Mouse (Mus musculus): ENCODE measurements at regions not wholly inside any gene's neighbourhood (a gene's known extent, or its start where the extent isn't known, plus 50 kb on each side); places are given as distances from the start of the nearest gene placed in this dataset.

GRCm38 (mm10) chr9:120804760-120805294 is 124.2 kb upstream of the Ctnnb1 start:
- ATAC-seq (ENCODE audit: low read depth) = peak; percentile 24; the same call in 1 of the 2 replicates

GRCm38 (mm10) chr9:120808741-120809425 is 120.1 kb upstream of the Ctnnb1 start:
- DNase-seq (ENCODE audit: low spot score) = no peak
- H3K27ac ChIP-seq (replicated peaks; ENCODE audit: low read depth, low read length) = no peak overlapping the region
- H3K9me3 ChIP-seq (ENCODE audit: control insufficient read depth, low read length) = no peaks in the 10 kb centered on the region
- no peak for ATAC-seq (ENCODE audit: low read depth)
- H3K4me2 ChIP-seq (ENCODE audit: low read depth, low read length) = no peak overlapping the region
- WGBS = 45% methylated on average over 4 of the region's 4 CpGs
- peaks cover 12% of the 10 kb centered on the region; the same call in 1 of the 2 replicates for H3K4me1 ChIP-seq (ENCODE audit: control insufficient read depth, insufficient read depth, low read length)
- H3K27me3 ChIP-seq (replicated peaks; ENCODE audit: control insufficient read depth, insufficient read depth, low read length) = no peaks in the 10 kb centered on the region
- no peak overlapping the region for H3K4me3 ChIP-seq (ENCODE audit: low read depth, low read length)
- no peaks in the 10 kb centered on the region for H3K36me3 ChIP-seq (ENCODE audit: control insufficient read depth, insufficient read depth, low read length)
- H3K9ac ChIP-seq (ENCODE audit: low read depth, low read length) = no peak overlapping the region

More at GRCm38 (mm10) chr9:120804760-120805294, 124.2 kb upstream of the Ctnnb1 start:
- Histone ChIP-seq H3K9me3 (ENCODE audit: control insufficient read depth, low read length) (no peaks in the 10 kb centered on the region), H3K4me1 (ENCODE audit: control insufficient read depth, insufficient read depth, low read length) (peaks cover 12% of the 10 kb centered on the region; the same call in 1 of the 2 replicates), H3K27ac (replicated peaks; ENCODE audit: low read depth, low read length) (0 out of 2 replicates have a peak overlapping the region, but pooled peaks have one; percentile 40), H3K27me3 (replicated peaks; ENCODE audit: control insufficient read depth, insufficient read depth, low read length) (no peaks in the 10 kb centered on the region), H3K36me3 (ENCODE audit: control insufficient read depth, insufficient read depth, low read length) (no peaks in the 10 kb centered on the region), H3K4me3 (ENCODE audit: low read depth, low read length) (no peak overlapping the region), H3K9ac (ENCODE audit: low read depth, low read length) (no peak overlapping the region), H3K4me2 (ENCODE audit: low read depth, low read length) (no peak overlapping the region)
- 17% methylated on average over 10 of the region's 10 CpGs for WGBS
- peak; percentile 32 for DNase-seq (ENCODE audit: low spot score)

DNA sequence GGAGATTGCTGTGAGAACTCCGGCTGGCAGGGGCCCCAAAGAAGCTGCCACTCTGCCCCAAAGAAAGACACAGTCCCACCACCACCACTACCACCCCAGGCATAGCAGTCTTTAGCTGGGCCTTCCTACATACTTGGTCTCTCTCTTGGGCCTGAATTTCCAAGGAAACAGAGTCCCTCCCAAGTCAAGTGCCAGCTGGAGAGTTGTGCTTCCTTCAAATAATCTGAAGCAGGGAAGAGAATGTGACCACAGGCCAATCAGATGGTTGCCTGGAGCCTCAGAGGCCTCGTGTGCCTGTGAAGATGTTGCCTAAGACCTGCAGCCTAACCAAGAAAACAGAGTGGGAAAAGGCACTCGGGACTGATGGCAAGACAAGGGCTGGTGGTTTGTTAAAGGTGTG is 117.5 kb upstream of the Ctnnb1 start:
- H3K36me3 ChIP-seq (ENCODE audit: control insufficient read depth, insufficient read depth, low read length) = no peaks in the 10 kb centered on the region
- no peak overlapping the region for H3K4me2 ChIP-seq (ENCODE audit: low read depth, low read length)
- DNase-seq (ENCODE audit: low spot score) = no peak
- no peak overlapping the region for H3K4me3 ChIP-seq (ENCODE audit: low read depth, low read length)
- 76% methylated on average over 3 of the region's 3 CpGs for WGBS
- H3K9me3 ChIP-seq (ENCODE audit: control insufficient read depth, low read length) = no peaks in the 10 kb centered on the region
- no peak overlapping the region for H3K27ac ChIP-seq (replicated peaks; ENCODE audit: low read depth, low read length)
- ATAC-seq (ENCODE audit: low read depth) = no peak
- no peak overlapping the region for H3K9ac ChIP-seq (ENCODE audit: low read depth, low read length)
- H3K4me1 ChIP-seq (ENCODE audit: control insufficient read depth, insufficient read depth, low read length) = no peaks in the 10 kb centered on the region
- H3K27me3 ChIP-seq (replicated peaks; ENCODE audit: control insufficient read depth, insufficient read depth, low read length) = no peaks in the 10 kb centered on the region

- no peak for ATAC-seq (ENCODE audit: low read depth)
- no peak overlapping the region for H3K4me2 ChIP-seq (ENCODE audit: low read depth, low read length)
Observed at GRCm38 (mm10) chr9:120812667-120813210, 116.3 kb upstream of the Ctnnb1 start.

GRCm38 (mm10) chr9:120814286-120814685 is 114.7 kb upstream of the Ctnnb1 start:
- Histone ChIP-seq H3K9me3 (ENCODE audit: control insufficient read depth, low read length) (no peaks in the 10 kb centered on the region), H3K4me1 (ENCODE audit: control insufficient read depth, insufficient read depth, low read length) (no peaks in the 10 kb centered on the region), H3K27me3 (replicated peaks; ENCODE audit: control insufficient read depth, insufficient read depth, low read length) (no peaks in the 10 kb centered on the region), H3K4me2 (ENCODE audit: low read depth, low read length) (no peak overlapping the region), H3K9ac (ENCODE audit: low read depth, low read length) (no peak overlapping the region), H3K27ac (replicated peaks; ENCODE audit: low read depth, low read length) (no peak overlapping the region), H3K36me3 (ENCODE audit: control insufficient read depth, insufficient read depth, low read length) (no peaks in the 10 kb centered on the region), H3K4me3 (ENCODE audit: low read depth, low read length) (no peak overlapping the region)
- DNase-seq (ENCODE audit: low spot score) (no peak), ATAC-seq (ENCODE audit: low read depth) (no peak)
- WGBS = 75% methylated on average over 4 of the region's 4 CpGs

More at GRCm38 (mm10) chr9:120812667-120813210, 116.3 kb upstream of the Ctnnb1 start:
- no peak for DNase-seq (ENCODE audit: low spot score)
- no peaks in the 10 kb centered on the region for H3K36me3 ChIP-seq (ENCODE audit: control insufficient read depth, insufficient read depth, low read length)
- no peak overlapping the region for H3K27ac ChIP-seq (replicated peaks; ENCODE audit: low read depth, low read length)
- H3K9me3 ChIP-seq (ENCODE audit: control insufficient read depth, low read length) = no peaks in the 10 kb centered on the region
- H3K4me3 ChIP-seq (ENCODE audit: low read depth, low read length) = no peak overlapping the region
- no peaks in the 10 kb centered on the region for H3K27me3 ChIP-seq (replicated peaks; ENCODE audit: control insufficient read depth, insufficient read depth, low read length)
- WGBS = 73% methylated on average over 17 of the region's 17 CpGs
- no peak overlapping the region for H3K9ac ChIP-seq (ENCODE audit: low read depth, low read length)
- no peaks in the 10 kb centered on the region for H3K4me1 ChIP-seq (ENCODE audit: control insufficient read depth, insufficient read depth, low read length)

DNA sequence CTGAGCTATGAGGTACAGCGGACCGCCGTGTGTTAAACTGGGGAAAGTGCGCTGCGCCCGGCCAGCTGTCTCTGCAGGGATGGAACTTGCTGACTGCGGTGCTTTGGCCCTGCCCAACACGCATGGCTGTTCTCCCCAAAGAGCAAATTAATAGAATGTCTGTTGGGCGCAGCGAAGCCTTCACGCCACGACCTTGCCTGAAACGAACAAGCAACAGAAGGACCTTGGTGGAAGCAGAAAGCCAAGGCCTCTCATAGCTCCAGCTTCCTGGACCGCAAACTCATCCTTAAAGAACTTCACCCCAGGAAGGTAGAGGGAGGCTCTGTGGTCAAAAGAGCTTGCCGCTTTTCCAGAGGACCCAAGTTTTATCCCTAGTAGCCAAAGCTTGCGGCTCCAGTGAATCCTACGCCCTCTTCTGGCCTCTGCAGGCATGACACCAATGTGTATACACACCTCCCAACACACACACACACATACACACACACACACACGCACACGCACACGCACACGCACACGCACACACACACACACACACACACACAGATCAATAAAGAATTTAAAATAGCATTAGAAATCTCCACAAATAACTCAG is 110.2 kb upstream of the Ctnnb1 start:
- ATAC-seq (ENCODE audit: low read depth) (no peak), DNase-seq (ENCODE audit: low spot score) (no peak)
- H3K4me2 ChIP-seq (ENCODE audit: low read depth, low read length) = no peak overlapping the region
- H3K27me3 ChIP-seq (replicated peaks; ENCODE audit: control insufficient read depth, insufficient read depth, low read length) = no peaks in the 10 kb centered on the region
- no peak overlapping the region for H3K27ac ChIP-seq (replicated peaks; ENCODE audit: low read depth, low read length)
- no peaks in the 10 kb centered on the region for H3K4me1 ChIP-seq (ENCODE audit: control insufficient read depth, insufficient read depth, low read length)
- no peak overlapping the region for H3K4me3 ChIP-seq (ENCODE audit: low read depth, low read length)
- H3K9ac ChIP-seq (ENCODE audit: low read depth, low read length) = no peak overlapping the region
- H3K36me3 ChIP-seq (ENCODE audit: control insufficient read depth, insufficient read depth, low read length) = no peaks in the 10 kb centered on the region
- no peaks in the 10 kb centered on the region for H3K9me3 ChIP-seq (ENCODE audit: control insufficient read depth, low read length)
- WGBS = 91% methylated on average over 22 of the region's 22 CpGs

DNA sequence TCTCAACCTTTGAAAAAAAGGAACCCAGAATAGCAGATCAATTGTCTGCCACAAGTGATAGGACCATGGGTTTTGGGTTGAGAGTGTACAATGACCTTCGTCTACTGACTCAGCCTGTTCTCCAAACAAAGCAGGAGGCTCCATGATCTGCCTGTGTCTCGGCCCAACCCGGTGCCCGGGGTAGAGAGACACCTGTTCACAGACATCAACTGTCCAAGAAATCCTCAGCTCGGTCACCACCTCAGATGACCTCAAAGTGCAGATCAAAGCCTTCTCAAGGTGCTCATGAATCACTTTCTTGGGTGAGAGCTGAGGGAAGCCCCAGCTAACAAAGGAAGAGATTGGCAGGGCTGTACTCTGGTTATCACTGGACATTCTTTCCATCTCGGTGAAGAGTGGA is 108.1 kb upstream of the Ctnnb1 start:
- 89% methylated on average over 6 of the region's 6 CpGs for WGBS
- no peak for DNase-seq (ENCODE audit: low spot score)
- H3K27me3 ChIP-seq (replicated peaks; ENCODE audit: control insufficient read depth, insufficient read depth, low read length) = no peaks in the 10 kb centered on the region
- no peak for ATAC-seq (ENCODE audit: low read depth)
- H3K36me3 ChIP-seq (ENCODE audit: control insufficient read depth, insufficient read depth, low read length) = no peaks in the 10 kb centered on the region
- no peaks in the 10 kb centered on the region for H3K9me3 ChIP-seq (ENCODE audit: control insufficient read depth, low read length)
- no peak overlapping the region for H3K9ac ChIP-seq (ENCODE audit: low read depth, low read length)
- H3K4me2 ChIP-seq (ENCODE audit: low read depth, low read length) = no peak overlapping the region
- H3K4me3 ChIP-seq (ENCODE audit: low read depth, low read length) = no peak overlapping the region
- no peak overlapping the region for H3K27ac ChIP-seq (replicated peaks; ENCODE audit: low read depth, low read length)
- H3K4me1 ChIP-seq (ENCODE audit: control insufficient read depth, insufficient read depth, low read length) = no peaks in the 10 kb centered on the region

DNA sequence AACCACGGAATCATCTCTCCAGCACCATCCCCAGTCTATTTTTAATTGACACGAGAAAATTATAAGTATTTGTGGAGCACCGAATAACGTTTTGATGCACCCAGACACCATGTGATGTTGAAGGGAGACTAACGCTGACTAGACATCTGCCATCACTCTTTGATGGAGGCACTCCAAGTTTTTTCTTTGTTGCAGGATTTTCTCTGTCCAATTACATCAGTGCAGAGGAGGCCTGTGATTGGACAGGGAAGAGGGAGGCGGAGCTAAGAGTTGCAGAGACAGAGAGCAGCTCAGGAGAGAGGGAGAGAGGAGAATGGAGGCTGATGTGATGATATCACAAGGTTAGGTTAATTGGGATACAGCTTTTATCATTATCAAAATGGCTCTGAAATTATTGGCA is 105.6 kb upstream of the Ctnnb1 start:
- Histone ChIP-seq H3K9me3 (ENCODE audit: control insufficient read depth, low read length) (no peaks in the 10 kb centered on the region), H3K4me2 (ENCODE audit: low read depth, low read length) (no peak overlapping the region), H3K4me3 (ENCODE audit: low read depth, low read length) (no peak overlapping the region), H3K27ac (replicated peaks; ENCODE audit: low read depth, low read length) (no peak overlapping the region), H3K9ac (ENCODE audit: low read depth, low read length) (no peak overlapping the region), H3K4me1 (ENCODE audit: control insufficient read depth, insufficient read depth, low read length) (no peaks in the 10 kb centered on the region), H3K36me3 (ENCODE audit: control insufficient read depth, insufficient read depth, low read length) (no peaks in the 10 kb centered on the region), H3K27me3 (replicated peaks; ENCODE audit: control insufficient read depth, insufficient read depth, low read length) (no peaks in the 10 kb centered on the region)
- WGBS = 73% methylated on average over 6 of the region's 6 CpGs
- DNase-seq (ENCODE audit: low spot score) (no peak), ATAC-seq (ENCODE audit: low read depth) (no peak)
